Mouse (Mus musculus): Measurements from ENCODE around the gene Pde6d.
"Not testable (repeated sequence)": the region's sequence is repeated elsewhere in the genome, so short reads cannot be mapped to it uniquely, and the experiment has no call there.

Gene Pde6d

DNA sequence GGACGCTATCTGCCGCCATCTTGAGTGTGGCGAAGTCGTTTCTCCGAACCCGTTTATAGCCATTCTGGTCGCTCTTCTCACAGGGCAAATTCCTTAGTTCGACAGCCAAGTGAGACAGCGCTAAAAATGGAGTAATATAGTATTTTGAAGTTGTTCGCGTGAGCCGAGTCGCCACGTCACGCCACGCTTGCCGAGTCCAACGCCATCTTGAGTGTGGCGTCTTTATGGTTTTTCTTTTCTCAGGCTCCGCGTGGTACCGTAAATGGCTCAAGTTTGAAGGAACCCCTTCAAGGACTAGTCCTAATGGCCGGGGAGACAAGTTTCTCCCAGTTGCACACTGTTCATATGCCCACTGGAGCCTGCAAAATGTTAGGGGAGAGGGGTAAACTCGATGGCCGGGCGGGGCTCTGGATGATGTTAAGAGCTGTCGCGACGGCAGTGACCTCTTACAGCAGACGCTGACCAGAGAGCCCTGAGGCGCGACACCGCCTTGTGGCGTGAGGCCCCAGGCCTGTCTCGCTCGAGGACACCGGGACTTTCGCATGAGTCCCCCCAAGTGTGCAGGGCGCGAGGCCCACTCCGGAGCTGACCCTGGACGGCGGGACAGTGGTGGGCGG is 56.8 kb downstream of the Pde6d start:
- DNase-seq, result peak; percentile 83 to 85

DNA sequence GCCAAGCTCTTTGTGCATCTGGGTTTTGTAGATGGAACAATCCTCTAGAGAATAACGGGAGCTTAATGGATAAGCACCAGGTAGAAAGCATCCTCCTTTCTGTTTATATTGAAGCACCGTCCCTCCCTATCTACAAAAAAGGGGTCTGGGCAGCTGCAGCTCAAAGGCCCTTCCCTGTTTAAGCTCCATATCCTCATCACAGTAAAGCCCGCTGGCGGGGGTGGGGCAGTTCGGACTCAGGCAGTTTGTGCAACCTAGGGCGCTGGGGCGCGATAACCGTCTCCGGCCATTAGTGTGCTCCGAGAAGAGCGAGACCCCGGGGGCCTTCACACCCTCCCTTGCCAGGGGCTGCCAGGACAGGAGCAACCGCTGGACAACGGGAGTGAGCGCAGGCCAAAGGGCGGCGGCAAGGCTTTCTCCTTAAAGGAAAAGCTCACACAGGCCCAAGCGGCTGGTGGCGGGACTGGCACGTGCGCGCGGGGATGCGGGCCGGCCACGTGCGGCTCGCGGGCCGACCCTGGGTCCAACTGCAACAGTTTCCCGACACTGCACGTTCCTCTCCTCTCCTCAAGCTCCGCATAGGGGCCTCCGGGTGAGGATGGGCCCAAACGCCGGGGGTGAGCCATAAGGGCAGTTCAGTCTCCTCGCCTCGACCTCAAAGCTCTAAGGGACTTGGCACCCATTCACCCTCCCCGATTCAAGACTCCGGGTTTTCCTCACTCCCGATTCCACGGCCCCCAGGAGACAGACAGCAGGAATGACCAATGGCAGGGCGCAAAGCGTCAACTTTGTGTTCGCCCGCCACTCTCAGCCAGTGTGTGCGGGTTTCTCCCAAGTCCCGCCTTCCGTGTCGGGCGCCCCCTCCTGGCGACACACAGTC is 57.6 kb downstream of the Pde6d start:
- DNase-seq, result peak; percentile 100

DNA sequence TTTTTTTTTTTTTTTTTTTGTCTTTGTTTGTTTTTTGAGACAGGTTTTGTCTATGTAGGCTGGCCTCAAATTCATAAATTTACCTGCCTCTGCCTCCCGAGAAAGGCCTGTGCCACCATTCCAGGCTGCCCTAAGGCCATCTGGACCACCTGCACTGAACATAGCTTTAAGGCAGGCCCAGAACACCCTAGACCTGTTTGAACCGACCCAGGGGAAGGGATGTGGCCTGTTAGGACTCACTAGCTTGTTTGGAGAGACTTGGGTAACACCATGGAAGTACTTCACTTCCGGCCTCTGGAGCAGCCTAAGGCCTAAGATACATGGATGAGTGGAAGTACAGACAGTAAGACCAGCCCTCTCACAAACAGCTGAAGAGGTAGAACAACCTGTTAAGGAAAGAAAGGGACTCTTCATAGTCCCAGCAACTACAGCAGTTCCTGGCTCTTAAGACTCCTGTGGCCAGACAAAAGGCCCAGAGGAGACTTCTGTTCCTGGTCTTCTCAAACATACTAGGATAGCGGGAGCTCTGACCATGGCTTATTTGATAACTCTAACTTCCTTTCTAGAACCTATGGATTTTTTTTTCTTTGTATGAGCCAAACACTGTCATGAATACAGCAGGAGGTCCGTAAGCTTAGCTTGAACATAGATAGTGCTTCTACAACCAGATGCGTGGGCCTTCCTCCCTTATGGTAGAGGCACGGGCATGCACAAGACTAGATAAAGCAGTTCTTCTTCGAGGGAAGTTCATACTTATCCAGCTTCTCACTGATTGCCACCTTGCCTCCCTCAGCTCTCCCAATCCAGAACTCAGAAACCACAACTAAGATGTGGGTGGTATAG is 58.4 kb downstream of the Pde6d start:
- DNase-seq, result peak in 1 of 2 experiments; percentile 19

DNA sequence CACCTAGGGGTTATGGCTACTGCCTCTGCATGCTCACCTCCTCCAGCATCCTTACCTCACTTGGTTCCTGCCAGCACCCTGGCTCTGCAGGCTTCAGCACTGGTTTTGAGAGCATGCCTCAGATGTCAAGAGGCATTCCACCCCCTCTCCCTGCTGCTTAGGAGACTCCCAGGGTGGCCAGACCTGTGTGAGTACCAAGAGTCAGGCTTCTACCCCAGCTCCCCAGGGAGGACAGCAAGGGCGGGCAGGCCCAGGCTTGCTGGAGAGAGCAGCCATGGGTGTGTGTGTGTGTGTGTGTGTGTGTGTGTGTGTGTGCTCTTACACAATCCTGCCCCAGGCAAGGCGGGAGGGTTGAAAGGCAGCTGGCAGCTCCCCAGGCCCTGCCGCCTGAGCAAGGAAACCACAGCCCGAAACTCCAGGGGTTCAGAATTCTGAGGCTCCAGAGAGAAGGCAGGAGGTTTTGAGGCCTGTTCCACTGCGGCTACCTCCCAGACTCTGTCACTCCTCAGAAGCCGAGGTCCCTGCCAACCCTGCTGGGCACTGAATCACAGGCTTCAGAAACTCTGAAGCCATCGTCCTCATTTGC is 60.0 kb downstream of the Pde6d start:
- DNase-seq, result peak; percentile 63 to 69

DNA sequence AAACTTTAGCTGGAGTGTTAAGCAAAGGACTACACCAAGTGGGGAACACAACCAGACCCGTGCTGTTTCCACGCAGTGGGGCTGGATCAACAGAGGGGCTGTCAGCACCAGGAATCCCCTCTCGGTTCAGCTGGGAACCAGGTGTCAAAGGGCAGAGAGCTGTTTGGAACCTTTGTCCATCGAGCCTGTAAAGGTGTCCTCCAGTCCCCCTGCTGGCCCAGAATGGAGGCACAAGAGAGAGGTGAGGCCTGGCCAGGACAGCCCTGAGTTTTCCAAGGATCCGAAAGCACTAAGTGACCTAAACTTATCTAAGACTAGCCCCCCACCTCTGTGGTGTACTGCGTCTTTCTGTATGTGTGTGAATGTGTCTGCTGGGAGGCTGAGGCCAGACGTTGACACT is 62.1 kb downstream of the Pde6d start:
- peak; percentile 42 to 74 for DNase-seq

DNA sequence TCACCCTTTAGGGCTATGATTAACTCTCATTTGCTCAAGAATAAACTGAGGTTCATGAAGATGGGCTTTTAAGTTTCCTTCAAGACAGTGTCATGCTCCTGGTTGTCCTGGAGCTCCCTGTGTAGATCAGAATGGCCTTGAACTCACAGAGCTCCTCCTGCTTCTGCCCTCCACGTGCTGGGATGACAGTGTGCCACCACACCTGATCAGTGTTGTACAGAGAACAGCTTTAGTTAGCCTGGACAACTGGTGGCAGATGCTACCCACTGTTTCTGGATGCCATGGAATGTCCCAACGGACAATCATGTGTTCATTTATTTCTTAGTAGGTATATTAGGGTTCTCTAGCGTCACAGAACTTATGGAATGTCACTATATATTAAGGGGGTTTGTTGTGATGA is 65.4 kb downstream of the Pde6d start:
- no peak for DNase-seq

DNA sequence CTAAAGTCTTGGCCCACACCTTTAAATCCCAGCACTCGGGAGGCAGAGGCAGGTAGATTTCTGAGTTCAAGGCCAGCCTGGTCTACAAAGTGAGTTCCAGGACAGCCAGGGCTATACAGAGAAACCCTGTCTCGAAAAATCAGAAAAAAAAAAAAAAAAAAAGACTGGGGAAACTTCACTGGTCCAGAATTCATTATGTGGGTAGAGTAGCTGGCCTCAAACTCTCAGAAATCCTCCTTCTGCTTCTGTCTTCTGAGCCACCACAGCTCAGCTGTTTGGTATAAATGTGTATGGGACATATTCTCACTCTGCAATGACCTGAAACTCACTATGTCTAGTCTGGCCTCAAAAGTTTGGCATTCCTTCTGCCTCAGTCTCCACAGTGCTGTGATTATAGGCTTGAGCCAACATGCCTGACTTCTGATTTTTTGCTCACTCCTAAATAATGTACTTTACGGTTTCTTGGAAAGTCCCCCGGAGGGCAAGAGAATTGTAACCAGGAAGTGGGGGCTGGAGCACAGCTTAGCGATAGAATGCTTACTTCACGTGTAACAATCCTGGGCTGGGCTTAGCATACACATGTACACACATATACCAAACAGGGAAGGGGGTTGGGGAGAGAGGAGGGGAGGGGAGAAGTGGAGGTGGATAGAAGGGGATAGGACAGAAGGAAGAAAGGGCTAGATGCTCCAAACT is 66.6 kb downstream of the Pde6d start:
- DNase-seq, result no peak

DNA sequence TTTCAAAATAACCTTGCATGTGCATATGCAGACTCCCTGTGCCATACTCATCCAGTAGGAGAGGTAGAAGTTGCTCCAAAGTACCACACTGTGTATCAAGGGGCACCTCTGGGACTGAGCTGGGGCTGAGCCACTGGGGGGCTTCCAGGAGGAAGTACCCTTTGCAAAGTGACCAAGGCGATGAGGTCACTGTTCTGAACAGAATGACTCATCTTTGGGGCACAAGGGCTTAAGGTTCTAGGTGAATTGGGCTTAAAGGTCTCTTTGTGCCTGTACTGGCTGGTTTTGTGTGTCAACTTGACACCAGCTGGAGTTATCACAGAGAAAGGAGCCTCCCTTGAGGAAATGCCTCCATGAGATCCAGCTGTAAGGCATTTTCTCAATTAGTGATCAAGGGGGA is 69.4 kb downstream of the Pde6d start:
- DNase-seq, result not testable (repeated sequence)

DNA sequence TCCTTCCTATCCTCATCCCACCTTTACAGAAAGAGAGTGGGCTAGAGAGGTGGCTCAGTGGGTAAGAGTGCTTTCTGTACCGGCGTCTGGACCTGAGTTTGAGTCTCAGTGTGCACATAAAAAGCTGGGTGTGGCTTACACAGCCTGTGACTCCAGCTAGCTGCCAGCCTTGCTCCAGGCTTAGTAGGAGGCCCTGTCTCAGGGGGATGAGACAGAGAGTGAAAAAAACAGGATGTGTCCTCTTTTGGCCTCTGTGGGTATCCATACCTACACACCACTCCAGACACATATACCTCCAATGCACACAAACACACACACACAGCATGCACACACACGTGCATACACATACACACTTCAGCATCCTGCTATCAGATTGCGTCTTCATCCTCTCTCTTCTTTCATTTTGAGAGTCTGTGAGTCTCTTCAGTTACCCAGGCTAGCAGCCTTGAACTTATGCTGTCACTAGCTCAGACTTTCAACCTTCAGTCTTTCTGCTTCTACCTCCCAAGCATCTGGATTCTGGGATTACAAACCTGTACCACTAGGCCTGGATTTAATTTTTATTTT is 70.2 kb downstream of the Pde6d start:
- no peak for DNase-seq

DNA sequence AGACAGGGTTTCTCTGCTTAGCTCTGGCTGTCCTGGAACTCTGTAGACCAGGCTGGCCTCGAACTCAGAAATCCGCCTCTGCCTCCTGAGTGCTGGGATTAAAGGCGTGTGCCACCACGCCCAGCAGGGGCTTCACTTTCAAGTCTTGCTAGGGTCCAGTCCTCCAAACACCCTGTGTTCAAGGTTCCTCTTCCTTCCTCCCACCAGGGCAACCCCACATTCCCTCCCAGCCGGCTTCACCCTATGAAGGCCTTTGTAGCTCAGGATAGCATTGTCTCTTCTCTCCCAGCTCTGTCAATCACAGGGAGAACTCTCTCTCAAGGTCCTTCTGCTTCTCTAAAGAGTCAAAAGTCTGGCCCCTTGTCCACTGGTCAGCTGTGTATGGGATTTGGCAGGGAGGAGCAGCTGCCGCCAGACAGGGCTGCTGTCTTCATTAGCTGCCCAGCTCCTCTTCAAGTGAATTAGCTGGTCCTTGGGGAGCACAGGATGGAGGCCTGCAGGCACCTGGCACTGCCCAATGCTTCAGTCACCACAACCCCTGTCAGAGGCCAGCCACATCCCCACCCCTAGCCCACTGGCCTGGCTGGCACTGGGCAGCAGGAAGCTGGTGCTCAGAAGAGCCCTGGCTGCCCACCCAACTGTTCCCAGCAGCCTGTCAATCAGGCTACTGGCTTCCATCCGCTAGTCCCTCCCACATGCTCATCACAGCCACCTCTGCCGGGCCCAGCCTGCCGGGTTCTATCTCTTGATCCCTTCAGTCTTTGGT is 71.6 kb downstream of the Pde6d start:
- DNase-seq, result peak in 1 of 2 experiments; percentile 25

DNA sequence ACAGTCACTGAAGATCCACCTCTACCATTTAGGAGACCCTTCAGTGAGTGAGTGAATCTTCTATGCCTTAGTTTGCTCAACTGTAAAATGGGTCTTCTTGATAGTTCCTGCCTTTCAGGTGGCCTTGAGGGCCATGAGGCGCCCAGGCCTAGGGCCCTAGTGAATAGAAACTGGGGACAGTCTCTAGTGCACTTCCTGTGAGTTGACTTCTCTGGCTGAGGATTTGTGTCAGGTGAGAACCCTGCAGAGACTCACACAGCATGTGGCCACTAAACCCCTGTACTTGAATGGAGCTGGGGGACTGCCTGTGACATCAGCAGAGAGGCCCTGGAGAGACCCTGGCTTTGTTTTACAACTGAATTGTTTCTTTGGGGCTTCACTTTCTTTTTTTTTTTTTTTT is 72.2 kb downstream of the Pde6d start:
- DNase-seq, result no peak

DNA sequence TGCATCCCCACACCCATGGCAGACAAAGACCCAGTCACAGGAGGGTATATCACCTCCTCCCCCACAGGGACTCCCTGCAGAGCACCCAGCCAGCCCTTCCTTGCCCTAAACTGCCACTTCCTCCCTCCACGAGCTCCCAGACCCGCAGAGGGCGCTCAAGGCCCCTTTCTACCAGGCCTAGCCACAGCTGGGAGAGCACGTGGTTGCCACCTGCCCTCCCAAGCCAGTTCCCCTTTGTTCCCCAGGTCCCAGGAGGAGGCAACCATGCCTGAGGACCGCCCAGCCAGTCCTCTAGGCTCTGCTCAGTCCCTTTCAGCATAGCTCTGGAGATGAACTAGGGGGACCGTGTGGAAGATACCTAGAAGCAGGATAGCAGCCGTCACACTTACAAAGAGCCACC is 73.0 kb downstream of the Pde6d start:
- DNase-seq, result peak; percentile 58 to 85

DNA sequence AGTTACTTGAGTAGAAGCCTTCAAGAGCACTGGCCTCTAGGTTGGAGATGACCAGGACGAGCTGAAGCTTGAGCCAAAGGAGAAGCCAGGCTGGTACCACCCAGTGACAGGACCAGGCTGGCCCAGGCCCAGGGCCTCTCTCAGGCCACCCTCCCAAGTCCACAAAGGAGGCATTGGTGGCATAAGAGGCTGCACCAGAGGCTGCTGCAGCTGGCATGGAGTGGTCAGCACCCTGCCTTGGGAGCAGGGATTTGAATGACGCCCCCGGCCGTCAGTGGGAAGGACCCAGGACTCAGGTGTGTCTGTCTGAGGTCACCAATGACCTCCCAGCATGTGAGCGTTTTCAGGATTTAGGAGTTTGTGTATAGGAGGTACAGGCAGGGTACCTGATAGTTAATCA is 74.6 kb downstream of the Pde6d start:
- DNase-seq, result no peak

DNA sequence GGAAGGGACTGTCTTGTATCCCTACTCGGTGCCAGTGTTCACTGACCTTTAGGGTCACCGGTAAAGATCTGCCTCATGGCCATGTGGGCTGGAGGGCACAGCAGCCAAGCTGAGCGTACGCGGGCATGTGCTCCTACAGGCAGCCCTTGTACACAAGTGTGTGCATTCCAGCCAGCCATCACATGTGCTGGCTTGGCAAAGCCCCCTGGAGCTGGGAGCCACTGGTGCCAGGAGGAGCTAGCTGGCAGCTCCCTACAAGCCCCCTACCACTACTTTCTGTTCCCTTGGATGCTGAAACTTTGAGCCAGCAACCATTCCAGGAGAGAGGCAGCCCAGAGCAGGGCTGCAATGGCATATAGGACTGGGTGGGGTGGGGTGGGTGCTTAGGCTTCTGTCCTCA is 76.0 kb downstream of the Pde6d start:
- peak; percentile 34 to 35 for DNase-seq

DNA sequence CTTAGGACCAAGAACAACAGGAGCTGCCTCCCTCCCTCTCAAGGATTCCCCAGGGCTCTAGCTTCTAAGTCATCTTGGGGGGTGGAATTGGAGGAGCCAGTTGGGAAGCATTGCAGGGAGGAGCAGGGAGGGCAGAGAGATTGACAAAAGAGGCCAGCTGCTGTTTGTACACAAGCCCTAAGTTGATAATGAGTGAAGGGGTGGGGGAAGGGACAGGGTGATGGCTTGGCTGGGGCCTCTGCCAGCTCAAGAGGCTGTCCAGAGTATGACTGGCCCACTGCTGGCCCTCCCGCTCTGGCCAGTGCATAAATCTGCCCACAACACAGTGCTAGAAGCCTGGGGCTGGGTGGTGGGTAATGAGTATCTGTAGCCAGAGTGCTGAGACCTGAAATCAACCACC is 77.0 kb downstream of the Pde6d start:
- peak; percentile 37 to 51 for DNase-seq

DNA sequence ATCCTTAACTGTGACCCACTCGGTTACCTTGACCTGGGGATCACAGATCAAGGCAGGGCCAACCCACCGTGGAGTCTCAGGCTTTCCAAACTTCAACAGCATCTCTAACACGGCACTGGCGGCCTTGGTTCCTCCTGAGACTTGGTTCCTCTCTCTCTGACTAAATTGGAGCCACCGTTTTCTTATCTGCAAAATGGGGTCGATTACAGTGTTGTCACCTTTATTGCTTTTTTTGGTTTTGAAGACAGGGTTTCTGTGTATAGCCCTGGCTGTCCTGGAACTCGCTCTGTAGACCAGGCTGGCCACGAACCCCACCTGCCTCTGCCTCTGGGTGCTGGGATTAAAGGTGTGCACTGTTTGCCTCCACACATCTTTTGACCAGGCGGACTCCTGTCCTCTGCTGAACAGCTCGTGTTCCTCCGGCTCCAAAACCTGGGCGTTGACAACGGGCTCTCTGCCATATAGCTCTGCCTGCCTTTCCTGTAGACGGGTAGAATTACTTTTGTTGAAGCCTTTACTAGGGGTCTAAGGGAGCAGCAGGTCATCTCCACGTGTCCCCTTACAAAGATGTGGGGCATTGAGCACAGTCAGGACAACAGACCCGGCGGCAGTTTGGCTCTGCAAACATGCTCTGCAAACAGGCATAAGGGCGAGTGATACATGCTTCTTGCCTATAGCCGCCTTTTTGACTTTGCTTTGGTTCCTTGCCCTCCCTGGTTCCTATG is 77.6 kb downstream of the Pde6d start:
- peak; percentile 56 to 59 for DNase-seq

DNA sequence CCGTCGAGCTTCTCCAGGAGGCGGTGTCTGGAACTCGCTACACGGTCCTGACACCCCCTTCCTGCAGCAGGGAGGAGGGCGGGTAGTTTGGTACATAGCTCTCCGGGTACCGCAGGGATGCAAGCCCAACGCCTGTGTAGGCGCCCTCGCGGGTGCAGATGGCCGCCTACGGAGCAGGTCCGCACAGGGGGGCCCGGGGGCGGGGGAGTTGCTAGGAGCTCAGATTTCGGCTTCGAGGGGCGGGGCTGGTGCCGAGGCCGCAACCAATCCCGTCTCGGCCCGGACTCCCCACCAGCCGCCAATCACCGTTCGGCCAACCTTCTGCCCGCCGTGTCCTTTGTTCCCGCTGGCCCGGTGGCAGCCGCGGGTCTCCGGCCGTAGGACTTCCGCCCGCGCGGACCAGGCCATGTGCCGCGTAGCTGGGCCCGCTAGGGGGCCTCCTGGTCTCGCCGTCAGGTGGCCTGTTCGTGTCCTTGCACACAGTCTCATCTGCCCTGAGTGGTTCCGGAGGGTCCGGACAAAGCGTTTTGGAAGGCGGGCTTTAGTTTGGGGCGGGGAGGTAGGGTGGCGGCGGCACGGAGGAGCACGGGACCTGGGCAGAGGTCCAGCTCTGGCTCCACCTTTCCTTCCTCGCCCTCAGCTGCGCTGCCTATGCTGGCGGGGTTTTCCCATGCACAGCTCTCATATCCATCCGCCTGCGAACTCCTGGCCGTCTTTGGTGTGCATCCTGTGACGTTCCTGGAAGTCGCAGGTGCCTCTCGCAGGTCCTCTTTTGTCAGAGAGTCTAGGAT is 78.3 kb downstream of the Pde6d start:
- peak; percentile 96 for DNase-seq

DNA sequence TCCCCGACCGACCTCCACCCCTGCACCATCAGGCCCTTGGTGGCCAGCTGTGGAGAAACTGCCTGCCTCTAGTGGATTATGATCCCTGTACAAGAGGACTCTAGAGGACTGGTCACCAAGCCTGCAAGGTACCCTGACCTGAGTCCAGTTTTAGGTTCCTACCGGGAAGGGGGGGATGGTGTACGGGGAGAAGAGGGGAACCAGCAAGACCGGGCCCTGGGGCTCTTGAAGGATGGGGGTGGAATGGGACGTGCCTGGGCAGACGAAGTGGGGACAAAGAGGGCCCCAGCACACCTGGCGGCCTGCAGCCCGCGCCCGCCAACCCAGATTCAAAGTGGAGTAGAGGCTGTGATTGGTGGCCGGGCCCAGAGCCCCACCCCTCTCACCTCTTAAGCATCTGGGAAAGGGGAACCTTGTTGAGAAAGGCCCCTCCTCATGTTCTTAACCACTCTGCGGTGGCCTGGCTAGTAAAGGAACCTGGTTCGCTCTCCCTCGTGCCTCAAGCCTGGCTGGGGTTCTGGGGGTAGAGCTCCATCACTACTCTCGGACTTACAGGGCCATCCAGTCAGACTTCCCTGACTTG is 79.2 kb downstream of the Pde6d start:
- DNase-seq, result no peak

Measured in cerebellum, postnatal 14 days (tissue).